Mouse (Mus musculus) hindbrain, embryonic 13.5 days (tissue): ENCODE data around the gene Unc5c. TPM values are rescaled to one million over a fixed set of nuclear protein-coding genes. Genes with fewer than 3 reads are reported as not detected.

ENCODE experiments used
- ATAC-seq: fragments of 200-750 bp; cut with Nextera tagmentation; 2 replicates; pipeline ENCODE4 v1.8.0; 2017; ENCODE audit warnings: moderate TSS enrichment; ENCODE audit not compliant: low FRiP score
- H3K27ac ChIP-seq: fragments of 300-500 bp; sonication (generic); 2 replicates; pipeline ENCODE4 v1.5.1; 2015; ENCODE audit warnings: inconsistent platforms, mild to moderate bottlenecking, moderate library complexity
- H3K27me3 ChIP-seq: fragments of 300-500 bp; sonication (generic); 2 replicates; pipeline ENCODE4 v1.6.1; 2015; ENCODE audit warnings: mild to moderate bottlenecking, inconsistent platforms
- H3K36me3 ChIP-seq: fragments of 300-500 bp; sonication (generic); 2 replicates; pipeline ENCODE4 v1.6.1; 2015; ENCODE audit warnings: mild to moderate bottlenecking, inconsistent platforms
- H3K4me1 ChIP-seq: fragments of 300-500 bp; sonication (generic); replicated peaks from 2 replicates; pipeline ENCODE4 v1.6.1; 2015; ENCODE audit warnings: inconsistent platforms
- H3K4me2 ChIP-seq: fragments of 300-500 bp; sonication (generic); 2 replicates; pipeline ENCODE4 v1.6.1; 2015; ENCODE audit warnings: inconsistent platforms, mild to moderate bottlenecking, moderate library complexity
- H3K4me3 ChIP-seq: fragments of 300-500 bp; sonication (generic); 2 replicates; pipeline ENCODE4 v1.5.1; 2015; ENCODE audit warnings: mild to moderate bottlenecking, inconsistent platforms
- H3K9ac ChIP-seq: fragments of 300-500 bp; sonication (generic); 2 replicates; pipeline ENCODE4 v1.6.1; 2015; ENCODE audit warnings: mild to moderate bottlenecking, inconsistent platforms
- H3K9me3 ChIP-seq: fragments of 300-500 bp; sonication (generic); 2 replicates; pipeline ENCODE4 v1.6.1; 2016; ENCODE audit warnings: inconsistent platforms
- WGBS: fragments of 180-500 bp; shearing (Covaris S2); methylation state at CpG from one replicate; pipeline ENCODE4 v1.1.7; 2015; 5-methylcytosine and 5-hydroxymethylcytosine counted together
- polyA plus RNA-seq: library from polyadenylated mRNA; unstranded; fragments of >200 nt; fragmentation: Nextera tagmentation; extraction: Ambion mirVana; gene quantifications from 2 replicates; pipeline ENCODE4 v1.2.1, GENCODE M21; 2015

Unc5c gene
- polyA plus RNA-seq, 1 experiment from 2014 or later, result 26.3 TPM

DNA sequence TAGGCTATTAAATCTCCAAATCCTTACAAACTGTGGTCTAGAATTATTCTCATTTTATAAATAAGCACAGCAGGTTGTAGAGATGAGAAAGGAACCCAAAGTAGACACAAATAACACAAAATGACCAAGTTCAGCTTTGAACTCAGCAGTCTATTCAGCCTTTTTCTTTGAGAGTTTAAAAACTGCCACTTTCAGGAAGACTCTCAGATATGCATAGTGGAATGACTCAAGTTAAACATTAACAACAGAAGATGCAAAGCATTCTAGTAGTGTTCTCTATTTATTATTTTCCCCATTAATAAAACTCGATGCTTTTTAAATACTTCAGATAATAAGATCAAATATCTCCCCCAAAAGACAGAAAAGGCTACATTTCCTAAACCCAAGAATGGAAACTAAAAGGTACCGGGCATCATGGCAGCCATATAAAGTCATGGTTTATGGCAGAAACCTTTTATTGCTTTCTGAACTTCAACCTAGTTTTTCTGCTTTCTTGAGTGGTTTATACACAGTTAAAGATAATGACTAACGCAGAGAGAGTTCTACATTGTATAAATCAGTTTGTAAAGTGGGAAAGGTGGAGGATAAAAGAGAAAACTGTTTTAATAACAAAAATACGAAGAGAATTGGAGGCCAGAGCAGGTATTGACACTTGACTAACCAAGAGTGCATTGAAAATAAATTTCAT lies 283.8 kb downstream of the Unc5c start:
- 91% methylated on average over 4 of the region's 4 CpGs for WGBS
- Histone ChIP-seq H3K4me1 (no peaks in the 10 kb centered on the region), H3K36me3 (no peaks in the 10 kb centered on the region), H3K27ac (no peak overlapping the region), H3K9ac (no peak overlapping the region), H3K4me2 (no peak overlapping the region), H3K4me3 (no peak overlapping the region), H3K9me3 (no peaks in the 10 kb centered on the region), H3K27me3 (no peaks in the 10 kb centered on the region)
- no peak for ATAC-seq

DNA sequence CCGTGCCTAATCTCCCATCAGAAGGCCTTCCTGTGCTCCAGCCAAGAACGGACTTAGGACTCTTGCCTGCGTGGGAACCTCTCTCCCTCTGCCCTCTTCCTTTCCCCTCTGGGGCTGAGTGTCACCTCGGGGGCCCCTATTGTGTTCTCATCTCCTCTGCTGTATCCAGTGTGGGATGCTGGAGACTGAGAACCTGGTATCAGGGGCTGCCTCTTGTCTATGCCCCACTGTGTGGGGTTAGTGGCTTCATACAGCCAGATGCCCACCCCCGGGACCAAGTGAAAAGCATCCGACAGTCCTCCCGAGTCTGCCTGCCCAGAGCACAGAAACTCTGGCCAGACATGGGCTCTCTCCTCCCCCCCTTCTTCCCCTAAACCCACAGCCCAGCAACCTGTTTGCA lies 287.2 kb downstream of the Unc5c start:
- 68% methylated on average over 7 of the region's 7 CpGs for WGBS
- H3K4me3 ChIP-seq, result no peak overlapping the region
- H3K27ac ChIP-seq, result no peak overlapping the region
- no peak overlapping the region for H3K4me2 ChIP-seq
- H3K9me3 ChIP-seq, result no peaks in the 10 kb centered on the region
- ATAC-seq, result no peak
- H3K36me3 ChIP-seq, result no peaks in the 10 kb centered on the region
- no peak overlapping the region for H3K9ac ChIP-seq
- H3K4me1 ChIP-seq, result no peaks in the 10 kb centered on the region
- no peaks in the 10 kb centered on the region for H3K27me3 ChIP-seq

GRCm38 (mm10) chr3:141757259-141757658 lies 292.2 kb downstream of the Unc5c start:
- WGBS, result 85% methylated on average over 3 of the region's 3 CpGs
- Histone ChIP-seq H3K4me3 (no peak overlapping the region), H3K4me2 (no peak overlapping the region)

DNA sequence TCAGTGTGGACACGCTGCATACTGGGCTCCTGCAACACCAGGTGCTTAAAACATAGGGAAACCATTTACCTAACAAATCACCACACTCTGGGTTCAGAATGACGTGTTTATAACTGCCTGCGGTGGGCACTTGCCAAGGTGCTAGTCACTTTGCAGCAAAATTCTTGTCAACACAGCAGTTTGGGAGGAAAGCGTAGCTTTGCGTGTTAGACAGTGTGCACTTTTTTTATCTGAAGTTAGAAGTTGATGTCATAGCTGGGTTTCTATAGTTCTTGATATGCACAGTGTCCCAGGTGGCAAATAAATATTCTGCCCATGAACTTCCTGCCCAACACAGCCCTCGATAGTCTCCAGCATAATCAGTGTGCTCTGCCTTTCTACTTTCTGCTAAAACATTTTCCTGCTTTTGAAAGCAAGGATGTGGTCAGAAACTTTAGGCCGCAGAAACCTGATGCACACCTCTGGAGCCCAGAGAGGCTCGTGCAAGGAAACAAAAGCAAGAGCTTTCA lies 313.4 kb downstream of the Unc5c start:
- ATAC-seq, result no peak
- 77% methylated on average over 8 of the region's 8 CpGs for WGBS
- Histone ChIP-seq H3K27me3 (no peaks in the 10 kb centered on the region), H3K4me1 (no peaks in the 10 kb centered on the region), H3K4me2 (no peak overlapping the region), H3K9ac (no peak overlapping the region), H3K36me3 (no peaks in the 10 kb centered on the region), H3K27ac (no peak overlapping the region), H3K9me3 (no peaks in the 10 kb centered on the region), H3K4me3 (no peak overlapping the region)

More at GRCm38 (mm10) chr3:141757259-141757658, 292.2 kb downstream of the Unc5c start:
- no peak overlapping the region for H3K27ac ChIP-seq
- no peaks in the 10 kb centered on the region for H3K9me3 ChIP-seq
- H3K36me3 ChIP-seq, result 0 out of 2 replicates have a peak, but pooled peaks cover 2% of the 10 kb centered on the region
- no peak for ATAC-seq
- H3K9ac ChIP-seq, result no peak overlapping the region
- no peaks in the 10 kb centered on the region for H3K4me1 ChIP-seq
- no peaks in the 10 kb centered on the region for H3K27me3 ChIP-seq

GRCm38 (mm10) chr3:141779186-141779585 lies 314.2 kb downstream of the Unc5c start:
- Histone ChIP-seq H3K4me1 (no peaks in the 10 kb centered on the region), H3K36me3 (no peaks in the 10 kb centered on the region), H3K27ac (no peak overlapping the region), H3K4me3 (no peak overlapping the region), H3K9me3 (no peaks in the 10 kb centered on the region), H3K27me3 (no peaks in the 10 kb centered on the region), H3K4me2 (no peak overlapping the region), H3K9ac (no peak overlapping the region)
- ATAC-seq, result no peak
- WGBS, result 69% methylated on average over 3 of the region's 3 CpGs

DNA sequence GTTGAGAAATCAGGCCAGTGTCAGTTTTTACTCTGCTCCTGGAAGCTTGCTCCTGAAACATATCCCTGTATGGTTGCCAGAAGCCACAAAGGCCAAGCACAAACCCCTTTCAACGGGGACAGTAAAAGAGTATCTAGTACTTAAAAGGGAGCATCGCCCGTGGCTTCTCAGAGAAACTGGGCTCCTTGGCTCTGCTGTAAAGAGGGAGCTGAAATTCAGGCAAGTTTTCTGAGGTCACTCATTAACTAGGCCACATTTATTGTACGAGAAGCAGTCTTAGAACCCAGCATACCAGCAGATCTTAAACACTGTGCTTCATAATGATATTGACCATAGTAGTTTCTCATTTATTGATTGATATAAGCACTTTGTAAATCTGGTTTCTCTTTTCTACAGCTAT lies 317.5 kb downstream of the Unc5c start:
- 82% methylated on average over 4 of the region's 4 CpGs for WGBS
- ATAC-seq, result no peak

DNA sequence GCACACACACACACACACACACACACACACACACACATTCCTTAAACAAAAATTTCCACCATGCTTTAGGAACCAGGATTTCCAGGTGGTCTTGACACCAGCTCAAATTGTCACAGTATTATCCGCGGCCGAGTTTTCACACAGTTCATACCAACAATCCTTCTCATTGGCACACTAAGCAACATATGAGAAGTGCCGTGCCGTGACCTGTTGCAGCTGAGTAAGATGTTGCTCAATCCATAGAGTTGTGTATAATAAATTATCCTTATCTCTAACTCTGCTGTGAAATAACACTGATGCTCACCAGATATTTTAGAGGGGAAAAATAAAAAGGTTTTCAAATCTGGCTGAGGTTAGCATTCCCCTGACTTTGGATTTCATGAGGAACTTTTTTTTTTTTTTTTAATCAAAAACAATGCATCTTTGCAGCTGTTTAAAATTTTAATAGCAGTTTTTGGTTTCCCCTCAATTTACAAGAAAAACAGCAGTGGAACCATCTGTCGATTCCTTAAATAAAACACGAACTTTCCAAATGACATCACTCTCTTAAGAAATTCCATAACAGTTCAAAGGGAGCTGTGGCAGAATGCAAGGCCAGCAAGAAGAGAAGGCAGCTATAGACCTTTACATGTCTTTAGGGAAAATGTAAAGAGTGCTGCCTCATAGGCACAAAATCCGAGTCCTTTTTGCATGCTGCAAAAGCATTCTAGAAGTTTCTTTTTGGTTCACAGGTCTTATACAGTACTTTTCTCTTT lies 326.2 kb downstream of the Unc5c start:
- ATAC-seq, result no peak
- no peak overlapping the region for H3K4me3 ChIP-seq
- no peak overlapping the region for H3K4me2 ChIP-seq

More for the DNA sequence above, 317.5 kb downstream of the Unc5c start:
- no peak overlapping the region for H3K9ac ChIP-seq
- no peak overlapping the region for H3K4me3 ChIP-seq
- H3K27ac ChIP-seq, result no peak overlapping the region
- H3K9me3 ChIP-seq, result no peaks in the 10 kb centered on the region
- peaks cover 8% of the 10 kb centered on the region; the same call in 1 of the 2 replicates for H3K4me1 ChIP-seq
- no peaks in the 10 kb centered on the region for H3K36me3 ChIP-seq
- no peak overlapping the region for H3K4me2 ChIP-seq
- no peaks in the 10 kb centered on the region for H3K27me3 ChIP-seq

DNA sequence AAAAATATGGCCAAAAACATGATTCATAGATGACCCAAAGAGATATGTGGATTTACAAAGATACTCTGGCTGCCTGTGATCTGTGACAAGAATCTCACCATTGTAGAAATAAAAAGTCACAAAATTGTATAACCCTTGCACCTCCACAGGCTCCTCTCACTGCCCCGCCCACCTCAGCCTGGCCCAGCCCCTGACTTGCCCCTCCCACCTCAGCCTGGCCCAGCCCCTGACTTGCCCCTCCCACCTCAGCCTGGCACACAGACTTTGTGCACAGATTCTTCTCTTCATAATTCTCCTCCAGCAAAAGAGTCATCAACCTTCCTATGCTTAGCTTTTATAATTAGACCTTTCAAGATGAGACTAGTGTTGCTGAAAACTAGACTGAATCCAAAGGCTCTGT lies 327.1 kb downstream of the Unc5c start:
- WGBS, result 85% methylated on average over 1 of the region's 1 CpGs
- H3K9ac ChIP-seq, result no peak overlapping the region
- no peak overlapping the region for H3K27ac ChIP-seq
- H3K27me3 ChIP-seq, result no peaks in the 10 kb centered on the region
- ATAC-seq, result no peak
- H3K4me1 ChIP-seq, result 0 out of 2 replicates have a peak, but pooled peaks cover 6% of the 10 kb centered on the region
- H3K4me2 ChIP-seq, result no peak overlapping the region
- no peak overlapping the region for H3K4me3 ChIP-seq
- H3K9me3 ChIP-seq, result no peaks in the 10 kb centered on the region
- H3K36me3 ChIP-seq, result no peaks in the 10 kb centered on the region

More for the DNA sequence above, 326.2 kb downstream of the Unc5c start:
- Histone ChIP-seq H3K9me3 (no peaks in the 10 kb centered on the region), H3K36me3 (no peaks in the 10 kb centered on the region), H3K27ac (no peak overlapping the region), H3K4me1 (peaks cover 10% of the 10 kb centered on the region; the same call in 1 of the 2 replicates), H3K9ac (no peak overlapping the region), H3K27me3 (no peaks in the 10 kb centered on the region)
- 90% methylated on average over 8 of the region's 8 CpGs for WGBS

DNA sequence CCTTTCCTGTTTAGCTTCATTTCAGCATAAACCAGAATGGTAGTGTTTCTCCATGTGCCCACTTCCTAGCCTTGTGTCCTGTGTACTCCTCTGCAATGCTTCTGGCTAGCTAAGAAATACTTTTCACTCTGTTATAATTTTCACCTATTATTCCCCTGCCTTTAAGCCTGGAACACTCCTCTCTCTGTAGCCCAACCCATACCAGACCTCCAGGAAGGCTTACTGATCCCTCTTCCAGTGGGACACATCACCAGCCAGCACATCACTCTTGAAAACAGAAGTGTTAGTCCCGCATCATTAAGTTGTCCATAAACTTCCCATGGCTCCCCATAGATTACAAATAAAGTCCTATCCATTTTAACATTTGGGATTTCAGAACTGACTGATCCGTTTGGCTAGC lies 328.7 kb downstream of the Unc5c start:
- Histone ChIP-seq H3K27ac (no peak overlapping the region), H3K4me2 (no peak overlapping the region), H3K27me3 (no peaks in the 10 kb centered on the region), H3K9ac (no peak overlapping the region), H3K36me3 (no peaks in the 10 kb centered on the region), H3K9me3 (no peaks in the 10 kb centered on the region), H3K4me3 (no peak overlapping the region), H3K4me1 (0 out of 2 replicates have a peak, but pooled peaks cover 7% of the 10 kb centered on the region)
- WGBS, result 68% methylated on average over 2 of the region's 2 CpGs
- no peak for ATAC-seq

DNA sequence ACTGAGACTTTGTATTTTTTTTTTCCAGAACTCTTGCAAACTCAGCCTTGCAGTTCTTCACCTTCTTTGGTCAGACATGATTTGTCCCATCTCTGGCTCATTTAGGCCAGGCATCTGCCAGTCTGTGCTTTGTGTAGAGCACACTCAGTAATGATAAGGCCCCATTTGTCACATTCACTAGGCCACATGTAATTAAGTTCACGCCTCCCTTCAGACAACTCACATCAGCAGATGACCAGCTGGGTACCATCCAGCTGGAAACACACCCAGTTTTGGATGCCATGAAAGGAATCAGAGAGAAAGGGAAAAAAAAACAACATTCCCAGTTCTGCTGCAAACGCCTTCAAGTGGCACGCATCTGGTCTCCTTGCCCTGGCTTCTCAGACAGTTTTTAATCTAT lies 329.4 kb downstream of the Unc5c start:
- ATAC-seq, result no peak
- H3K27me3 ChIP-seq, result no peaks in the 10 kb centered on the region
- H3K27ac ChIP-seq, result no peak overlapping the region
- no peaks in the 10 kb centered on the region for H3K36me3 ChIP-seq
- H3K4me3 ChIP-seq, result no peak overlapping the region
- H3K4me2 ChIP-seq, result no peak overlapping the region
- 0 out of 2 replicates have a peak, but pooled peaks cover 7% of the 10 kb centered on the region for H3K4me1 ChIP-seq
- H3K9ac ChIP-seq, result no peak overlapping the region
- H3K9me3 ChIP-seq, result no peaks in the 10 kb centered on the region
- 45% methylated on average over 3 of the region's 3 CpGs for WGBS

GRCm38 (mm10) chr3:141797372-141797771 lies 332.4 kb downstream of the Unc5c start:
- Histone ChIP-seq H3K36me3 (peaks cover 6% of the 10 kb centered on the region; the same call in 1 of the 2 replicates), H3K9ac (no peak overlapping the region)
- ATAC-seq, result 0 out of 2 replicates have a peak, but pooled peaks have one; percentile 18

GRCm38 (mm10) chr3:141797789-141798188 lies 332.8 kb downstream of the Unc5c start:
- no peak overlapping the region for H3K4me2 ChIP-seq
- ATAC-seq, result peak; percentile 59
- peaks cover 6% of the 10 kb centered on the region; the same call in 1 of the 2 replicates for H3K36me3 ChIP-seq
- 31% methylated on average over 1 of the region's 1 CpGs for WGBS
- H3K4me1 ChIP-seq, result 0 out of 2 replicates have a peak, but pooled peaks cover 7% of the 10 kb centered on the region
- no peak overlapping the region for H3K9ac ChIP-seq
- no peaks in the 10 kb centered on the region for H3K9me3 ChIP-seq
- H3K4me3 ChIP-seq, result no peak overlapping the region
- H3K27me3 ChIP-seq, result no peaks in the 10 kb centered on the region
- no peak overlapping the region for H3K27ac ChIP-seq

More at GRCm38 (mm10) chr3:141797372-141797771, 332.4 kb downstream of the Unc5c start:
- Histone ChIP-seq H3K27me3 (no peaks in the 10 kb centered on the region), H3K4me2 (no peak overlapping the region), H3K4me1 (0 out of 2 replicates have a peak, but pooled peaks cover 7% of the 10 kb centered on the region), H3K4me3 (no peak overlapping the region), H3K27ac (no peak overlapping the region), H3K9me3 (no peaks in the 10 kb centered on the region)
